Mouse (Mus musculus): ENCODE results near the gene Hipk3. TPM values are rescaled to one million over a fixed set of nuclear protein-coding genes. Genes with fewer than 3 reads are reported as not detected.

The Hipk3 gene
- polyA plus RNA-seq, 1 experiment: 22.6 TPM

- Histone ChIP-seq H3K36me3 (ENCODE audit: control insufficient read depth, insufficient read depth, low read length, poor library complexity, severe bottlenecking) (no peaks in the 10 kb centered on the region), H3K4me1 (ENCODE audit: control insufficient read depth, insufficient read depth, low read length) (no peaks in the 10 kb centered on the region), H3K27ac (ENCODE audit: insufficient read depth, low read length) (no peak within 1 kb of the TSS), H3K4me3 (ENCODE audit: low read depth, low read length) (peak within 1 kb of the TSS; percentile 73), H3K27me3 (ENCODE audit: control insufficient read depth, insufficient read depth, low read length, poor library complexity, severe bottlenecking) (peaks cover 25% of the 10 kb centered on the region), H3K9me3 (replicated peaks; ENCODE audit: control insufficient read depth, insufficient read depth, low read length, poor library complexity, severe bottlenecking) (no peaks in the 10 kb centered on the region), H3K9ac (ENCODE audit: low read depth, poor library complexity, severe bottlenecking) (peak within 1 kb of the TSS; percentile 63)
- TF ChIP-seq EP300 (IDR thresholded peaks at IDR 0.05; ENCODE audit: insufficient read depth, low read depth, low read length) (no peak), CTCF (IDR thresholded peaks at IDR 0.05; ENCODE audit: low read depth, low read length) (no peak), POLR2A (IDR thresholded peaks at IDR 0.05; ENCODE audit: insufficient read depth, low read length) (no peak)
Observed at GRCm38 (mm10) chr2:104410963-104411545, 83.2 kb downstream of the Hipk3 start, which contains the start of gene D430041D05Rik. TSS of gene D430041D05Rik (minus strand) at chr2:104411013.

- H3K27ac ChIP-seq (ENCODE audit: insufficient read depth, low read length): no peak overlapping the region
- TF ChIP-seq POLR2A (IDR thresholded peaks at IDR 0.05; ENCODE audit: insufficient read depth, low read length) (no peak), EP300 (IDR thresholded peaks at IDR 0.05; ENCODE audit: insufficient read depth, low read depth, low read length) (no peak), CTCF (IDR thresholded peaks at IDR 0.05; ENCODE audit: low read depth, low read length) (no peak)
- peak overlapping the region; percentile 73 for H3K4me3 ChIP-seq (ENCODE audit: low read depth, low read length)
- peaks cover 25% of the 10 kb centered on the region for H3K27me3 ChIP-seq (ENCODE audit: control insufficient read depth, insufficient read depth, low read length, poor library complexity, severe bottlenecking)
- no peaks in the 10 kb centered on the region for H3K9me3 ChIP-seq (replicated peaks; ENCODE audit: control insufficient read depth, insufficient read depth, low read length, poor library complexity, severe bottlenecking)
- no peaks in the 10 kb centered on the region for H3K36me3 ChIP-seq (ENCODE audit: control insufficient read depth, insufficient read depth, low read length, poor library complexity, severe bottlenecking)
- peak overlapping the region; percentile 63 for H3K9ac ChIP-seq (ENCODE audit: low read depth, poor library complexity, severe bottlenecking)
- H3K4me1 ChIP-seq (ENCODE audit: control insufficient read depth, insufficient read depth, low read length): no peaks in the 10 kb centered on the region
Observed at GRCm38 (mm10) chr2:104409851-104410821, 84.1 kb downstream of the Hipk3 start.

GRCm38 (mm10) chr2:104408351-104408750 lies 85.9 kb downstream of the Hipk3 start:
- no peak overlapping the region for H3K27ac ChIP-seq (ENCODE audit: insufficient read depth, low read length)
- H3K4me3 ChIP-seq (ENCODE audit: low read depth, low read length): no peak overlapping the region
- TF ChIP-seq POLR2A (IDR thresholded peaks at IDR 0.05; ENCODE audit: insufficient read depth, low read length): no peak
- no peak for TF ChIP-seq EP300 (IDR thresholded peaks at IDR 0.05; ENCODE audit: insufficient read depth, low read depth, low read length)
- TF ChIP-seq CTCF (IDR thresholded peaks at IDR 0.05; ENCODE audit: low read depth, low read length): no peak
- no peak overlapping the region for H3K9ac ChIP-seq (ENCODE audit: low read depth, poor library complexity, severe bottlenecking)
- H3K27me3 ChIP-seq (ENCODE audit: control insufficient read depth, insufficient read depth, low read length, poor library complexity, severe bottlenecking): peaks cover 25% of the 10 kb centered on the region
- H3K36me3 ChIP-seq (ENCODE audit: control insufficient read depth, insufficient read depth, low read length, poor library complexity, severe bottlenecking): no peaks in the 10 kb centered on the region
- no peaks in the 10 kb centered on the region for H3K9me3 ChIP-seq (replicated peaks; ENCODE audit: control insufficient read depth, insufficient read depth, low read length, poor library complexity, severe bottlenecking)
- H3K4me1 ChIP-seq (ENCODE audit: control insufficient read depth, insufficient read depth, low read length): no peaks in the 10 kb centered on the region

- peaks cover 25% of the 10 kb centered on the region for H3K27me3 ChIP-seq (ENCODE audit: control insufficient read depth, insufficient read depth, low read length, poor library complexity, severe bottlenecking)
- no peaks in the 10 kb centered on the region for H3K9me3 ChIP-seq (replicated peaks; ENCODE audit: control insufficient read depth, insufficient read depth, low read length, poor library complexity, severe bottlenecking)
- H3K36me3 ChIP-seq (ENCODE audit: control insufficient read depth, insufficient read depth, low read length, poor library complexity, severe bottlenecking): no peaks in the 10 kb centered on the region
- TF ChIP-seq POLR2A (IDR thresholded peaks at IDR 0.05; ENCODE audit: insufficient read depth, low read length) (no peak), EP300 (IDR thresholded peaks at IDR 0.05; ENCODE audit: insufficient read depth, low read depth, low read length) (no peak), CTCF (IDR thresholded peaks at IDR 0.05; ENCODE audit: low read depth, low read length) (no peak)
- no peak overlapping the region for H3K4me3 ChIP-seq (ENCODE audit: low read depth, low read length)
- H3K9ac ChIP-seq (ENCODE audit: low read depth, poor library complexity, severe bottlenecking): no peak overlapping the region
- H3K27ac ChIP-seq (ENCODE audit: insufficient read depth, low read length): no peak overlapping the region
- no peaks in the 10 kb centered on the region for H3K4me1 ChIP-seq (ENCODE audit: control insufficient read depth, insufficient read depth, low read length)
Observed at GRCm38 (mm10) chr2:104407913-104408312, 86.3 kb downstream of the Hipk3 start.

GRCm38 (mm10) chr2:104404036-104404435 lies 90.2 kb downstream of the Hipk3 start:
- peaks cover 4% of the 10 kb centered on the region for H3K27me3 ChIP-seq (ENCODE audit: control insufficient read depth, insufficient read depth, low read length, poor library complexity, severe bottlenecking)
- H3K9me3 ChIP-seq (replicated peaks; ENCODE audit: control insufficient read depth, insufficient read depth, low read length, poor library complexity, severe bottlenecking): no peaks in the 10 kb centered on the region
- H3K27ac ChIP-seq (ENCODE audit: insufficient read depth, low read length): no peak overlapping the region
- no peak overlapping the region for H3K9ac ChIP-seq (ENCODE audit: low read depth, poor library complexity, severe bottlenecking)
- H3K36me3 ChIP-seq (ENCODE audit: control insufficient read depth, insufficient read depth, low read length, poor library complexity, severe bottlenecking): no peaks in the 10 kb centered on the region
- H3K4me3 ChIP-seq (ENCODE audit: low read depth, low read length): no peak overlapping the region
- no peaks in the 10 kb centered on the region for H3K4me1 ChIP-seq (ENCODE audit: control insufficient read depth, insufficient read depth, low read length)
- TF ChIP-seq CTCF (IDR thresholded peaks at IDR 0.05; ENCODE audit: low read depth, low read length): no peak
- TF ChIP-seq POLR2A (IDR thresholded peaks at IDR 0.05; ENCODE audit: insufficient read depth, low read length): no peak
- TF ChIP-seq EP300 (IDR thresholded peaks at IDR 0.05; ENCODE audit: insufficient read depth, low read depth, low read length): no peak
